Mouse (Mus musculus) frontal cortex, adult 2 months (tissue): ENCODE data around the gene Tff3. TPM values are rescaled to one million over a fixed set of nuclear protein-coding genes. Genes with fewer than 3 reads are reported as not detected.

Experiments used
- DNase-seq, 2 experiments: peaks; one replicate each; pipeline ENCODE4 v3.0.0; 2022; ENCODE audit warnings: low spot score in 1 of 2; ENCODE audit errors: extremely low spot score in 1 of 2
- polyA plus RNA-seq: library from polyadenylated mRNA; depleted of rRNA; stranded (reverse); fragments of >200 nt; gene quantifications from 2 replicates; pipeline ENCODE4 v1.2.3, GENCODE M21; 2012; rRNA removed

The Tff3 gene
- polyA plus RNA-seq, 1 experiment, result 0.24 TPM

- no peak for DNase-seq
Observed at GRCm38 (mm10) chr17:31078581-31078980, 50.9 kb downstream of the Tff3 start.

- no peak for DNase-seq
Observed at GRCm38 (mm10) chr17:31077561-31077960, 51.9 kb downstream of the Tff3 start.

GRCm38 (mm10) chr17:31075471-31075870, 54.0 kb downstream of the Tff3 start:
- DNase-seq, result no peak

Other genes with a start within 250 kb of the Tff3 start
- gene Glp1r, start 227.8 kb downstream of the Tff3 start, polyA plus RNA-seq, result 0.70 and 0.74 TPM in 2 replicates
- gene Umodl1, start 175.0 kb downstream of the Tff3 start, polyA plus RNA-seq, result 0.22 and 0.80 TPM in 2 replicates
- gene Abcg1, start 72.0 kb downstream of the Tff3 start, polyA plus RNA-seq, result 29.5 and 29.6 TPM in 2 replicates
- not detected in 2 replicates for gene Tff2, start 14.6 kb upstream of the Tff3 start, polyA plus RNA-seq
- gene Tff1, start 35.6 kb upstream of the Tff3 start, polyA plus RNA-seq, result not detected in 2 replicates
- 0.04 TPM in 1 of 2 replicates, not detected in the other for gene Tmprss3, start 69.3 kb upstream of the Tff3 start, polyA plus RNA-seq
- not detected in 2 replicates for gene Ubash3a, start 78.2 kb upstream of the Tff3 start, polyA plus RNA-seq
- 4.7 and 4.8 TPM in 2 replicates for gene Rsph1, start 147.7 kb upstream of the Tff3 start, polyA plus RNA-seq
- gene Slc37a1, start 157.1 kb upstream of the Tff3 start, polyA plus RNA-seq, result 13.3 and 13.6 TPM in 2 replicates